Mouse (Mus musculus) thymus, adult 2 months (tissue): Measurements from ENCODE around the gene Ccl28. TPM values are rescaled to one million over a fixed set of nuclear protein-coding genes. Genes with fewer than 3 reads are reported as not detected.

Experiments
- DNase-seq: peaks from one replicate; pipeline ENCODE4 v3.0.0; 2021
- H3K27ac ChIP-seq: fragments of 200-500 bp; 2 replicates; pipeline ENCODE4 v1.5.1; 2012; ENCODE audit warnings: low read length, control low read depth; ENCODE audit not compliant: control insufficient read depth, insufficient read depth
- H3K27me3 ChIP-seq: fragments of 200-500 bp; 2 replicates; pipeline ENCODE4 v1.6.1; 2012; ENCODE audit warnings: mild to moderate bottlenecking, low read length, moderate library complexity, mixed read lengths; ENCODE audit not compliant: control insufficient read depth, insufficient read depth
- H3K36me3 ChIP-seq: fragments of 200-500 bp; 2 replicates; pipeline ENCODE4 v1.6.1; 2012; ENCODE audit warnings: mild to moderate bottlenecking, low read length, moderate library complexity; ENCODE audit not compliant: control insufficient read depth, insufficient read depth
- H3K4me1 ChIP-seq: fragments of 200-500 bp; replicated peaks from 2 replicates; pipeline ENCODE4 v1.6.1; 2012; ENCODE audit warnings: low read length; ENCODE audit not compliant: control insufficient read depth, insufficient read depth
- H3K4me3 ChIP-seq: fragments of 200-500 bp; 2 replicates; pipeline ENCODE4 v1.5.1; 2012; ENCODE audit warnings: mild to moderate bottlenecking, low read length, control low read depth, moderate library complexity; ENCODE audit not compliant: control insufficient read depth, insufficient read depth
- CTCF ChIP-seq: fragments of 200-500 bp; IDR thresholded peaks from 2 replicates; pipeline ENCODE4 v1.5.1; 2012; ENCODE audit warnings: mild to moderate bottlenecking, control low read depth, low read length, moderate library complexity, borderline replicate concordance; ENCODE audit not compliant: control insufficient read depth, poor library complexity, insufficient read depth; ENCODE audit errors: extremely low read depth
- POLR2A ChIP-seq: fragments of 200-500 bp; IDR thresholded peaks from 2 replicates; pipeline ENCODE4 v1.6.1; 2012; ENCODE audit warnings: mild to moderate bottlenecking, low read length, control low read depth, moderate library complexity; ENCODE audit not compliant: control insufficient read depth, poor library complexity, insufficient read depth; ENCODE audit errors: extremely low read depth
- WGBS: fragments of 180-500 bp; shearing (Covaris S2); methylation state at CpG from one replicate; pipeline ENCODE4 v1.1.7; 2018; 5-methylcytosine and 5-hydroxymethylcytosine counted together
- polyA plus RNA-seq: library from polyadenylated mRNA; depleted of rRNA; stranded (reverse); fragments of >200 nt; gene quantifications from 2 replicates; pipeline ENCODE4 v1.2.3, GENCODE M21; 2012; rRNA removed

The Ccl28 gene
- polyA plus RNA-seq, 1 experiment = 0.09 TPM

GRCm38 (mm10) chr13:119695676-119696075 is 72.1 kb downstream of the Ccl28 start:
- DNase-seq = no peak
- H3K27ac ChIP-seq = no peak overlapping the region
- no peak overlapping the region for H3K4me3 ChIP-seq
- TF ChIP-seq CTCF (no peak), POLR2A (no peak)
- H3K4me1 ChIP-seq = peaks cover 7% of the 10 kb centered on the region
- H3K36me3 ChIP-seq = peaks cover 8% of the 10 kb centered on the region
- no peaks in the 10 kb centered on the region for H3K27me3 ChIP-seq
- WGBS = 90% methylated on average over 4 of the region's 4 CpGs

- 94% methylated on average over 1 of the region's 1 CpGs for WGBS
- no peak for DNase-seq
- Histone ChIP-seq H3K27me3 (no peaks in the 10 kb centered on the region), H3K4me1 (no peaks in the 10 kb centered on the region), H3K27ac (no peak overlapping the region), H3K36me3 (peaks cover 13% of the 10 kb centered on the region), H3K4me3 (no peak overlapping the region)
- TF ChIP-seq POLR2A = no peak
- no peak for TF ChIP-seq CTCF
Observed at GRCm38 (mm10) chr13:119696496-119696895, 72.9 kb downstream of the Ccl28 start.

- H3K4me3 ChIP-seq = no peak overlapping the region
- WGBS = 98% methylated on average over 4 of the region's 4 CpGs
- no peaks in the 10 kb centered on the region for H3K4me1 ChIP-seq
- no peak for DNase-seq
- H3K36me3 ChIP-seq = peaks cover 30% of the 10 kb centered on the region
- TF ChIP-seq CTCF = no peak
- no peak for TF ChIP-seq POLR2A
- no peaks in the 10 kb centered on the region for H3K27me3 ChIP-seq
- H3K27ac ChIP-seq = no peak overlapping the region
Observed at GRCm38 (mm10) chr13:119698436-119698835, 74.8 kb downstream of the Ccl28 start.

Other genes starting within 250 kb of the Ccl28 start
- gene Paip1, start 195.2 kb upstream of the Ccl28 start, polyA plus RNA-seq = 19.2 and 19.6 TPM in 2 replicates
- gene 4833420G17Rik, start 161.1 kb upstream of the Ccl28 start, polyA plus RNA-seq = 69.9 and 74.0 TPM in 2 replicates
- 6.7 and 10.4 TPM in 2 replicates for gene Tmem267, start 135.8 kb upstream of the Ccl28 start, polyA plus RNA-seq
- gene 3110070M22Rik, start 135.4 kb upstream of the Ccl28 start, polyA plus RNA-seq = 1.2 and 1.6 TPM in 2 replicates
- gene Hmgcs1, start 66.6 kb downstream of the Ccl28 start, polyA plus RNA-seq = 13.3 and 13.9 TPM in 2 replicates
- 5.5 and 5.8 TPM in 2 replicates for gene Nim1k, start 132.1 kb downstream of the Ccl28 start, polyA plus RNA-seq
- gene Zfp131, start 167.1 kb downstream of the Ccl28 start, polyA plus RNA-seq = 17.7 and 25.9 TPM in 2 replicates
- gene AF067063, start 206.4 kb downstream of the Ccl28 start, polyA plus RNA-seq = not detected in 2 replicates
- 1.4 TPM in 1 of 2 replicates, not detected in the other for gene D13Ertd608e, start 212.2 kb downstream of the Ccl28 start, polyA plus RNA-seq